Mouse (Mus musculus): ENCODE results near the gene Hif3a. TPM values are rescaled to one million over a fixed set of nuclear protein-coding genes. Genes with fewer than 3 reads are reported as not detected.

The Hif3a gene
- total RNA-seq, 2 experiments from 2014 or later = 0.17 to 0.58 TPM

- ATAC-seq (replicated peaks; ENCODE audit: low FRiP score, poor library complexity, severe bottlenecking) = no peak
Observed at GRCm38 (mm10) chr7:17025896-17026622, 36.2 kb downstream of the Hif3a start.

- no peak for ATAC-seq (replicated peaks; ENCODE audit: low FRiP score, poor library complexity, severe bottlenecking)
Observed at GRCm38 (mm10) chr7:17025505-17025894, 36.7 kb downstream of the Hif3a start.

- no peak for ATAC-seq (replicated peaks; ENCODE audit: low FRiP score, poor library complexity, severe bottlenecking)
Observed at GRCm38 (mm10) chr7:17024814-17025504, 37.3 kb downstream of the Hif3a start.

- ATAC-seq (replicated peaks; ENCODE audit: low FRiP score, poor library complexity, severe bottlenecking) = no peak
Observed at GRCm38 (mm10) chr7:17024141-17024540, 38.1 kb downstream of the Hif3a start.

- no peak for ATAC-seq (replicated peaks; ENCODE audit: low FRiP score, poor library complexity, severe bottlenecking)
Observed at GRCm38 (mm10) chr7:17023701-17024100, 38.5 kb downstream of the Hif3a start.

GRCm38 (mm10) chr7:17022176-17022575 lies 40.1 kb downstream of the Hif3a start:
- ATAC-seq (replicated peaks; ENCODE audit: low FRiP score, poor library complexity, severe bottlenecking) = no peak

GRCm38 (mm10) chr7:17019426-17020166 lies 42.6 kb downstream of the Hif3a start:
- ATAC-seq (replicated peaks; ENCODE audit: low FRiP score, poor library complexity, severe bottlenecking) = no peak

GRCm38 (mm10) chr7:17017921-17018320 lies 44.3 kb downstream of the Hif3a start:
- ATAC-seq (replicated peaks; ENCODE audit: low FRiP score, poor library complexity, severe bottlenecking) = no peak

GRCm38 (mm10) chr7:17017036-17017435 lies 45.2 kb downstream of the Hif3a start:
- no peak; the same call in 1 of the 2 replicates for ATAC-seq (replicated peaks; ENCODE audit: low FRiP score, poor library complexity, severe bottlenecking)

- ATAC-seq (replicated peaks; ENCODE audit: low FRiP score, poor library complexity, severe bottlenecking) = no peak
Observed at GRCm38 (mm10) chr7:17015381-17015780, 46.8 kb downstream of the Hif3a start.

- no peak for ATAC-seq (replicated peaks; ENCODE audit: low FRiP score, poor library complexity, severe bottlenecking)
Observed at GRCm38 (mm10) chr7:17011909-17012590, 50.2 kb downstream of the Hif3a start.

- ATAC-seq (replicated peaks; ENCODE audit: low FRiP score, poor library complexity, severe bottlenecking) = no peak
Observed at GRCm38 (mm10) chr7:17010010-17010347, 52.2 kb downstream of the Hif3a start.

GRCm38 (mm10) chr7:17009326-17010009 lies 52.8 kb downstream of the Hif3a start:
- no peak for ATAC-seq (replicated peaks; ENCODE audit: low FRiP score, poor library complexity, severe bottlenecking)

GRCm38 (mm10) chr7:17007300-17007699 lies 54.9 kb downstream of the Hif3a start:
- ATAC-seq (replicated peaks; ENCODE audit: low FRiP score, poor library complexity, severe bottlenecking) = no peak

- no peak for ATAC-seq (replicated peaks; ENCODE audit: low FRiP score, poor library complexity, severe bottlenecking)
Observed at GRCm38 (mm10) chr7:17004716-17005115, 57.5 kb downstream of the Hif3a start.

GRCm38 (mm10) chr7:17003230-17003960 lies 58.8 kb downstream of the Hif3a start:
- ATAC-seq (replicated peaks; ENCODE audit: low FRiP score, poor library complexity, severe bottlenecking) = no peak

- peak; percentile 55; the same call in 1 of the 2 replicates for ATAC-seq (replicated peaks; ENCODE audit: low FRiP score, poor library complexity, severe bottlenecking)
Observed at GRCm38 (mm10) chr7:17002375-17003195, 59.6 kb downstream of the Hif3a start.

- ATAC-seq (replicated peaks; ENCODE audit: low FRiP score, poor library complexity, severe bottlenecking) = peak; percentile 80
Observed at GRCm38 (mm10) chr7:16999650-17000049, 62.6 kb downstream of the Hif3a start.

Measured in erythroblast, adult 5-6 weeks (primary cell).